Mouse (Mus musculus) stomach, adult 2 months (tissue): Measurements from ENCODE around the gene Rnf128. TPM values are rescaled to one million over a fixed set of nuclear protein-coding genes. Genes with fewer than 3 reads are reported as not detected.

Experiments used
- polyA plus RNA-seq: library from polyadenylated mRNA; depleted of rRNA; stranded (reverse); fragments of >200 nt; gene quantifications from 2 replicates; pipeline ENCODE4 v1.2.3, GENCODE M21; 2012; rRNA removed

Gene Rnf128
- polyA plus RNA-seq = 7.8 and 18.4 TPM in 2 replicates

DNA sequence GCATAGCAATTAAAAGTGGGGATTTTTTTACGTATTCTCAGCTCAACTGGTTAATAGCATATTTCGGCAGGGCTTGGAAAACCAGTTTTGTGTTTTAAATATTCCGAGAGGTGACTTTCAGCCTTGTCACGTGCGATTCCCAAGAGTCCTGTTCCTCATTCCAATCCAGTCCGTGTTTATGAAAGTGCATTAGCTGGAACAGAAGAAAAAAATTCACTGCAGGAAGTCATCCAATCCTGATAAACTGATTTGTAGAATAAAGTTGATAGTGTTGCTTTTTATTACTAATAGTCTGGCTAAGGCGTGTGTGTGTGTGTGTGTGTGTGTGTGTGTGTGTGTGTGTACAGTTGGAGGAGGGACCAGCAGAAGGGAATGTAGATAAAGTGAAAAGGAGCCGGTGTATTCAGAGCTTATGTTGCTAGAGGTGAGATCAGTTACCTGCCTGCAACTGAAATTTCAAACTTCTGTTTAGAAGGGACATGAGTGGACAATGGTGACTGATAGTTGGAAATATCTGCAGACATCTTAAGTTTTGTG lies at the start of gene Rnf128:
Rnf128 (plus strand) TSS at position 392 of the 537 bp plus-strand sequence.

DNA sequence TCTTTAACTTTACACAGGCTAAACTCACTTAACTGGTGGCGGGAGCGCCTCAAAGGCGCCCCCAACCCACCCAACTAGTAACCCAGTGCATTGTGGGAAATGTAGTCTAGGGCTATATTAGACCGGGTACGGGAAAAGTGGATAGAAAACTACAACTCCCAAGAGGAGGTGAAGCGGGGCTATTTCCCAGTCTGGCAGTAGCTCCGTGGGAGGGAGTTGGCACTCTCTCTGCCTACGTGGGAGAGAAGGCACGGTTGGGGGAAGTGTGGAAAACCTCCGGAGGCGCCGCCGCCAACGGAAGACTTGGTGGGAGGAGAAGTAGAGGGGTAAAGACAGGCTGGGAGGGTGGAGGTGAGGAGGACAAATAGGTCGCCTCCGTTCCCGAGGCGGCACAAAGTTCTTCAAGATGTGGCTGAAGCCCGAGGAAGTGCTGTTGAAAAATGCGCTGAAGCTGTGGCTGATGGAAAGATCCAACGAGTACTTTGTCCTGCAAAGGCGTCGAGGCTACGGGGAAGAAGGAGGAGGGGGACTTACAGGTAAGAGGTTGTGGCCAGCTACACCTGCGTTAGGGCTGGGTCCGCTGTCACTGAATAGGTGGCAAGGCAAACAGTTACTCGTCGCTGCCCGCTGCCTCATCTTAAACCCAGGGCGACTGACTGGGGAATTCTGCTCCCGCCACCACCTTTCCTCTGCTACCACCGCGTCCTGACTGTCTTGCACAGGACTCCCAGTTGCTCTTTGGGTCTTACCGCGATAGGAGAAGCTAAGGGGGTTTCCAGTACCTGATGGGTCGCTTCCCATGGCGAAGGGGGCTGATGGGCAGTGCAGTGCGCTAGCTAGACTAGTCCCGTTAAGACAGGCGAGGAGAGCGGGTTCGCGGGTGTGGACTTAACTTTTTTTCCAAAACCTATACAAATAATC lies 121.9 kb downstream of the Rnf128 start, which contains the start of gene Tbc1d8b:
Tbc1d8b (plus strand) TSS at position 222 of the 921 bp plus-strand sequence.

DNA sequence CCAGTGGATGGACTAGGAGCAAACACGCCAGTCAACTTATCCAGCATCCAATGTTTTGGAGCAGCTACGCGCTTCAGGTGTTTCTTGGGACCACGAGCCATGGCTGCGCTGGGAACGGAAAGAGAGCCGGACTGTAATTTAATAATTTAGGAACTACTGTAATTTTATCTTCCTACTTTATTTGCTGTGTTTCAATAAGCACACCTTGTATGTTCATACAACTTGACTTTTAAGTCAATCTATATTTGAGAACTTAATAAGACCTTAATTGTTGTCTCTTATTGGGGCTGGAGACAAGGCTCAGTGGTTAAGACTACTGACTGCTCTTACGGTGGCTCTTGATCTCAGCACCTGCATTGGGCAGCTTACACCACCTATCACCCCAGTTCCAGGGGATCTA lies 151.3 kb downstream of the Rnf128 start, which contains the start of gene Gm15013:
Gm15013 (minus strand) TSS at position 101 of the 400 bp plus-strand sequence.

Other genes starting within 250 kb of the Rnf128 start
- gene Trap1a, start 229.6 kb upstream of the Rnf128 start, polyA plus RNA-seq = not detected in 2 replicates
- 0.02 TPM in 1 of 2 replicates, not detected in the other for gene D330045A20Rik, start 82.9 kb upstream of the Rnf128 start, polyA plus RNA-seq
- gene Tbc1d8b, start 121.7 kb downstream of the Rnf128 start, polyA plus RNA-seq = 0.10 and 0.39 TPM in 2 replicates
- gene Gm15013, start 151.2 kb downstream of the Rnf128 start, polyA plus RNA-seq = not detected in 2 replicates
- gene Ripply1, start 219.0 kb downstream of the Rnf128 start, polyA plus RNA-seq = not detected in 2 replicates
- 2.3 and 3.6 TPM in 2 replicates for gene Cldn2, start 237.5 kb downstream of the Rnf128 start, polyA plus RNA-seq